Mouse (Mus musculus) splenic B cell, adult 2 months (primary cell): ENCODE results near the gene Olfr921.

ENCODE experiments used
- DNase-seq: peaks from one replicate; pipeline ENCODE4 v3.0.0-alpha.2; 2011; ENCODE audit warnings: low read depth, low spot score
- H3K27me3 ChIP-seq: 2 replicates; pipeline ENCODE4 v1.6.1; 2012; ENCODE audit warnings: mild to moderate bottlenecking, low read length, moderate library complexity, mixed read lengths; ENCODE audit not compliant: control insufficient read depth, poor library complexity, insufficient read depth, severe bottlenecking
- H3K36me3 ChIP-seq: 2 replicates; pipeline ENCODE4 v1.6.1; 2012; ENCODE audit warnings: mild to moderate bottlenecking, low read length, moderate library complexity, mixed read lengths; ENCODE audit not compliant: control insufficient read depth, poor library complexity, insufficient read depth, severe bottlenecking

The Olfr921 gene

GRCm38 (mm10) chr9:38772768-38773167, at the start of gene Olfr921:
Gene Olfr921 (plus strand): TSS chr9:38773068.
- Histone ChIP-seq H3K36me3 (no peaks in the 10 kb centered on the region), H3K27me3 (no peaks in the 10 kb centered on the region)
- no peak for DNase-seq

GRCm38 (mm10) chr9:38724044-38724443, 48.8 kb upstream of the Olfr921 start:
- Histone ChIP-seq H3K27me3 (no peaks in the 10 kb centered on the region), H3K36me3 (0 out of 2 replicates have a peak, but pooled peaks cover 2% of the 10 kb centered on the region)
- DNase-seq, result no peak

- H3K27me3 ChIP-seq, result no peaks in the 10 kb centered on the region
- H3K36me3 ChIP-seq, result 0 out of 2 replicates have a peak, but pooled peaks cover 2% of the 10 kb centered on the region
- DNase-seq, result peak; percentile 18
Observed at GRCm38 (mm10) chr9:38728218-38728617, 44.6 kb upstream of the Olfr921 start.

- no peaks in the 10 kb centered on the region for H3K36me3 ChIP-seq
- no peak for DNase-seq
- no peaks in the 10 kb centered on the region for H3K27me3 ChIP-seq
Observed at GRCm38 (mm10) chr9:38741408-38741807, 31.5 kb upstream of the Olfr921 start.

DNA sequence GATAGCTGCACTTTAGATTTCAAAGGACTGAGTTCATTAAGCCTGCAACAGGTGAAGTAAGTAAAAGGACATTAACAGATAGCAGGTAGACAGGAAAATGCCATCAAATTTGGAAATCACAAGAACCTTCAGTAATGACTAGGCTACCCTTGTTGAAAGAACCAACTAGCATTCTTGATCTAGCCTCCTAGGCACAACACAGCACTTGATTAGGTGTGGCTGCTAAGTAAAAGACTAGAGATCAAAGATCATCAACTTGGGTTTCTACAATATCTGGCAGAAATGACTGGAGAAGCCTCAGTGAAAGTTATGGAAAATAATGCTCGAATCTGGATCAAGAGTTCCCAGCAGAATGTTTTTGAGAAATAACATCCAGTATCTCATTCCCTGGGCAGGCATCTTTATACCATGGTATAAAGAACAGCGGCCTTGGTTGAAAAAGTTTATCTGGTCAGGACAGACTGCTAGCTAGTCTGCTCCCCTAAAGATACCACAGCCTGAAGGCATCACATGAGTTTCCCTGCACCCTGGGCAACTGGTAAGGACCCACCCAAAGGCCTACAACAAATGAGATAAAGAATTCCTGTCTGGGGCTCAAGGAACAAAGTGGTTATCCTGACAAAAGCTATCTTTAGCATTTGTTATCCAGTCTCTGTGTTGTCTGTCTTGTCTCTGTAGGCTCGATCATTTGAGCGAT, 28.1 kb upstream of the Olfr921 start:
- no peak for DNase-seq
- Histone ChIP-seq H3K27me3 (no peaks in the 10 kb centered on the region), H3K36me3 (no peaks in the 10 kb centered on the region)

DNA sequence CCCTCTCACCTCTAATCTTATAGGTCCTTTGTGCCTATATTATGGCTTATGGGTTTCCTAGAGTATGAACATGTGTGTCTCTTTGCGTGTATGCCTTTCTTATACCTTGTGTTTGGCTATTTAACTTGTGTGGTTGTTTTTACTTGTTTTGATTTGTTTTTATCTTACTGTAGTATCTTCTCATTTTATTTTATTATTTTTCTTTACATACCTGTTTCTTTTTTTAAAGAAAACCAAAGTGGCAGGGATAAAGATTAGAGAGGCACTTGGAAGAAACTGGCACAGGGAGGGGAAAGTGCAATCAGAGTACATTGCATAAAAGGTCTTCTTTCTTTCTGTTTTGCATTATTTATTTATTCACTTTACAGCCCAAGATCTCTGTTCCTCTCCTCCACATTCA, 20.9 kb upstream of the Olfr921 start, which contains the start of gene Olfr920:
Olfr920 (plus strand) TSS at position 301 of the 400 bp plus-strand sequence.
- H3K36me3 ChIP-seq, result no peaks in the 10 kb centered on the region
- DNase-seq, result no peak
- no peaks in the 10 kb centered on the region for H3K27me3 ChIP-seq

DNA sequence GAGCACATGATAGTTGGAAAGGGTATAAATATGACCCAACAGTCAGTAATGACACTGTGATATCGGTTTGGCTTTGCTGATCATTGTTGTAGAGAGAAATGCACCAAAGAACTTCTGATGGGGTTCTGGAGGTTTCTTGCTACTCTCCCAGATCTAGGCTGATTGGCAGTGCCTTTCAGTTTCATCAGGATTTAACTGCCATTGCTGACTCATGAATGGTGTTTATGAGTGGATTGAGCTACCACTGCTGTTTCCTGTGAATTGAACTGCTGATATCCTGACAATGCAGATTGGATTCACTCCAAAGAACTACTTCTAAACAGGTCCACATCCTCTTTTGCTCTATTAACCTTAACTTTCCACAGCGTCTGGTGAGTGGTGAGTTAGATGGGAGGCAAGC, 19.8 kb downstream of the Olfr921 start:
- Histone ChIP-seq H3K27me3 (no peaks in the 10 kb centered on the region), H3K36me3 (no peaks in the 10 kb centered on the region)
- no peak for DNase-seq

DNA sequence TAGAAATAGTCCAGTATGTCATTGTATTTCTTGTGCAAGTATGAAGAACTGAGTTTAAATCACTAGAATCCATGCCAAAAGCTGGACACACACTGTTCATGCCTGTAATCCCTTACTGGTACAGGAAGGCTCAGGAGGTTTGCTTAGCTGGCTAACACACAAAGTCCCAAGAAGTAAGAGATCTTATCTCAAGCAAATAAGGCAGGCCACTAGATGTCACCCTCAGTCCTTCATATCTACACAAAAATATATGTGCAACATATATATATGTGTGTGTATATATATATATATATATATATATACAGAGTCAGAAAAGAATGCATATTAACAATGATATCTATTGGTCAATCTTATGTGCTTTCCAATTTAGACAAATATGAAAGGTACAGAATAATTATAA, 32.8 kb downstream of the Olfr921 start:
- H3K27me3 ChIP-seq, result no peaks in the 10 kb centered on the region
- no peaks in the 10 kb centered on the region for H3K36me3 ChIP-seq
- no peak for DNase-seq

- no peaks in the 10 kb centered on the region for H3K36me3 ChIP-seq
- DNase-seq, result no peak
- H3K27me3 ChIP-seq, result no peaks in the 10 kb centered on the region
Observed at GRCm38 (mm10) chr9:38814314-38814713, 41.4 kb downstream of the Olfr921 start, which contains the start of gene Olfr922. Gene Olfr922 (plus strand): TSS chr9:38814614.

DNA sequence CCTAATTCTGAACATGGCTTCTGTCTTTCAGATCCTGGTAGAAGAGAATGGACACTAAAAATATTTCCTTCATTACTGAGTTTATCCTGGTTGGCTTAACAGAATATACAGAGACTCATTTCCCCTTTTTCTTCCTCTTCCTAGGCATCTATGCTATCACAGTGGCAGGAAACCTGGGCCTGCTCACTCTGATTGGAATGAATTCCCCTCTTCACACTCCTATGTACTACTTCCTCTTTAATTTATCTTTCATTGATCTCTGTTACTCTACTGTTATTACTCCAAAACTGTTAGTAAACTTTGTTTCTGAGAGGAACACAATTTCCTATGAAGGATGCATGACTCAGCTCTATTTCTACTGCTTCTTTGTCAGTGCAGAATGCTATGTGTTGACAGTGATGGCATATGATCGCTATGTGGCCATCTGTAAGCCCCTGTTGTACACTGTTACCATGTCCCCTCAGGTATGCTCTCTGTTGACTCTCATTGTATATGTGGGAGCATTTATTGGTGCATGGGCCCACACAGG, 42.7 kb downstream of the Olfr921 start:
- H3K27me3 ChIP-seq, result no peaks in the 10 kb centered on the region
- DNase-seq, result no peak
- H3K36me3 ChIP-seq, result no peaks in the 10 kb centered on the region

DNA sequence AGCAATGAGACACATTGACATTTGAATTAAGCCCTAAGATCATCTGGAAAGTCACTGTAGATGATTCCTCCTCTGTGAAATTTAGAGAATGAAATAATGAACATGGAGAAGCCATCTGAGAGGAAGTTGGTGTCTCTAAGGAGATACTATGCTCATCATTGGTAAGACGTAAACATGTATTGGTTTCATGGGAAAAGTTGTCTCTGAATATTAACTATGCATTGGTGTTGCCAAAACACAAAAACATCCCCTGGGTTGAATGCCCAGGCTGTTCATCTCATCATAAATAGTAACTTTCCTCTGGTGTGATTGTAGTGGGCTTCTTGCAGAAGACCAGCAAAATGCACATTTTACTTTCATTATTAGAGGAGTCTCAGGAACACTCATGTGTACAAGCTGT, 53.4 kb downstream of the Olfr921 start, which contains the start of gene Olfr923:
Olfr923 (plus strand) TSS at position 301 of the 400 bp plus-strand sequence.
- no peaks in the 10 kb centered on the region for H3K36me3 ChIP-seq
- no peaks in the 10 kb centered on the region for H3K27me3 ChIP-seq
- DNase-seq, result no peak
